Mouse (Mus musculus): ENCODE data around the gene Fras1.

Fras1 gene

DNA sequence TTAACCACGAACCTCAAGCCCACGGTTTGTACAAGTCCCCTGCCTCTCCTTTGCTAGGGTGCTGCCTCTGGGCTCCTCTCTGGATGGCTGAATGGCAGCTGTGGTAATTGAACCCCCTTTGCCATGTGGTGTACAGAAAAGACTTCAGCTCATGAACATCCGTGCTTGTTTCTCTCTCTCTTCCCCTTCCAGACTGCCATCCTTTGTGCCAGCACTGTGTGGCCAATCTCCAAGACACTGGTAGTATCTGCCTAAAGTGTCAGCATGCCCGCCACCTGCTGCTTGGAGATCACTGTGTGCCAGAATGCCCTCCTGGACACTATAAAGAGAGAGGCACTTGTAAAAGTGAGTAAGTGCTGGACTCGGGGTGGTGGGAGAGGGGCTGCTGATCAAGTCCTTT lies 262.1 kb downstream of the Fras1 start:
- no peak; the same call in 1 of the 2 replicates for ATAC-seq (ENCODE audit: insufficient number of reproducible peaks, low FRiP score, low TSS enrichment)

GRCm38 (mm10) chr5:96639213-96639910 lies 265.6 kb downstream of the Fras1 start:
- ATAC-seq (ENCODE audit: insufficient number of reproducible peaks, low FRiP score, low TSS enrichment), result no peak

DNA sequence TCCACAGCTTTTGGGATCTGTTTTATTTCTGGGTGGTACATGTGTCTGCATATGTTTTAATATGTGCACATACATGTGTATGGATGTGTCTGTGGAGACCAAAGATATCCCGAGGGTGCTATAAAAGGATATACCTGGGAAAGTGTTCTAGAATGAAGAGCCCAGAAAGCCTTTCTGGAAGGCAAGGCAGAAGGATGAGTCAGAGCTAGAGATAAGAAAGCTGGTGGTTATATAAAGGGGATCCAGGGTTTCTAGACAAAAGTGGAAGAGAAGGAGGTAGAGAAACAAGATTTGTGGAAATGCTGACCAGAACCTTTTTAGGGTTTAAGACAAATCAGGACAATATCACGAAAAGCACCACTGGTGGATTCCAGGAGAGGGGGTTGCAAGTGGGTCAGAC lies 267.5 kb downstream of the Fras1 start:
- no peak for ATAC-seq (ENCODE audit: insufficient number of reproducible peaks, low FRiP score, low TSS enrichment)

- no peak for ATAC-seq (ENCODE audit: insufficient number of reproducible peaks, low FRiP score, low TSS enrichment)
Measured at GRCm38 (mm10) chr5:96675676-96676075, 301.9 kb downstream of the Fras1 start.

DNA sequence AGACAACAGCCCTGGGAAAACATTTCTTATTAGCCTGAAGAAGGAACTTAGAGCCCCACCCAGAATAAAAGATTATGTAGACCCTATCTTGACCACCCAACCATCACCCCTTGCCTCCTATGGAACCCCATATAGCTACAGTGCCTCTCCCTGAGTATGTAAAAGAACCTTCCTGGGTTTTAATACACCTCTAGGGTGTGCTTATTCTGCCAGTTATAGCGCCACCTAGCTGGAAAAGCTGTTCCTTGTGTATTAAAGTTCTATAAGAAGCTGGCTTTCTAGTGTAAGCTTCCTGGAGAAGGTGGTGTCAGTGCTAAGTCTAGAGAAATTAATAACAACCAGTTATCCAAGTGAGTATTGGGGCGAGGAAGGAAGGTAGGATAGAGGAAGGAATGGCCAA lies 303.7 kb downstream of the Fras1 start:
- no peak for ATAC-seq (ENCODE audit: insufficient number of reproducible peaks, low FRiP score, low TSS enrichment)

DNA sequence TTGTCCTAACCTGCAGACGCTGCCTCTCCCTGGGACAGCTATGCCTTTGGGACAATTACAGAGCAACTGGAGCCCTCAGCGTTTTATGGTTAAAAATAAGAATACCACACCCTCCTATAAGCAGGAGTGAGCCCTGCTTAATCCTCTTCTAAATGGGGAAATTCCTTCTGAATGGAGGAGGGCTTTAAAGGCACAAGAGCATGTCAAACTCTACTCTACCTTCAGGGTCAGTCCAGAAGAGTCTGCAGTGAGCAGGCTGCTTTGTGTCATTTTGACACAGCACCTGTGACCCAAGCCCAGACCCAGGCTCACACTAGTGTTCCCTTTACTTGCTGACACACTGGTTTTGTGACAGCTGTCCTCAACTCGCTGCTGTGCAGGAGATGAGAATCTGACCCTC lies 307.3 kb downstream of the Fras1 start:
- ATAC-seq (ENCODE audit: insufficient number of reproducible peaks, low FRiP score, low TSS enrichment), result no peak

- ATAC-seq (ENCODE audit: insufficient number of reproducible peaks, low FRiP score, low TSS enrichment), result no peak
Measured at GRCm38 (mm10) chr5:96682777-96683176, 309.0 kb downstream of the Fras1 start.

- ATAC-seq (ENCODE audit: insufficient number of reproducible peaks, low FRiP score, low TSS enrichment), result no peak
Measured at GRCm38 (mm10) chr5:96688885-96689284, 315.1 kb downstream of the Fras1 start.

- no peak for ATAC-seq (ENCODE audit: insufficient number of reproducible peaks, low FRiP score, low TSS enrichment)
Measured at GRCm38 (mm10) chr5:96698972-96699371, 325.2 kb downstream of the Fras1 start.

DNA sequence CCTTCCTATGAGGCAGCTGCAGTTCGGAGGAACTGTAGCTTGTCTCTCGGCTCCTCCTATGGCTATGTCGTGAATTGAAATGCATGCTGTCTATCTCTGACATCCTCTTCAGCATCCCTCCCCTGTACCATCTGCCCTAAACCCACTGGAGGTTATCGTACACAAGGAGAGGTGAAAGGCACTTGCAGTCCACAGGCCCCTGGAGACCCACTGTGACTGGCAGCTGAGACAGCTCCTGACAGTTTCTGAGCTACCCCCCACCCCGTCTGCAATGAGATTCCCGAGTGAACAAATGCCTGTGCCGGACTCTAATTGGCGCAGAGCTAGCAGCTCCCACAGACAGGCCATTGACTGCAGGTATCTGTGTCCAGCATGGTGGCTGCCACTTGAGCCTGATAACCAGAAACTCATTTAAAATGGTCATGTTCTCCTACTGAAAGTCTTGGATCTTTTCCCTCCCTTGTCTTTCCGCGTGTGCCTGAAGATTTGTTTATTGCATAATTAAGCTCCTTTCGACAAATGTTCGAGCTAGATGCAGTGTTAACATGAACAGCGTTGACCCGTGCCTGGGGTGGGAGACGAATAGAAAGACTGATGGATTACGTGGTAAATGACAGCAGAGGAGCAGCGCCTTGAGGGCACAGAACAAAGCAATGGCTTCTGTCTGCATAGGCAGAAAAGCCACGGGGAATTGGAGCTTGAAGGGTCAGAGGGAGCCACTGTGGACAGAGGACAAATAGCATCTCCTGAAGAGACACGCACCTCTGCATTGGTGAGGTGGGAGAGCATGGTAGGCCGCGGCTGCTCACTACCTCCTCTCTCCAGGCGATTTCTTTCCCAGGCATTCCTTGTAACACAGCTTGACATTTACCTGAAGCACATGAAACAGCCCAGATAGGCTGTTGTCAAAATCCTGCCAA lies 329.2 kb downstream of the Fras1 start:
- ATAC-seq (ENCODE audit: insufficient number of reproducible peaks, low FRiP score, low TSS enrichment), result no peak

DNA sequence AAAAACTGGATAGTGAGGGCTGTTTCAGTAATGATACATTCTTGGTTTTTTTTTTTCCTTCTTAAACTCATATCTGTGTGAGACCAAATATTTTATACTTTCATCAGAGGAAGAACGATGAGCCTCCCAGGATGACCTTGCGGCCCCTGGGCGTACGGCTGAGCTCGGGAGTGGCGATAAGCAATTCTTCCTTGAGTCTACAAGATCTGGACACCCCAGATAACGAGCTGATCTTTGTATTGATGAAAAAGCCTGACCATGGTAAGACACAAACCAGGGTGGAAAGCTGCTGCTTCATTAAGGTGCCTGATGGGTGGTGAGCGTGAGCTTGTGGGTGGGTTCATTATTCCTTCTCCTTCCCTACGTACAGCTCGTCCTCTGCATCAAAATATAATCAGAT lies 334.8 kb downstream of the Fras1 start:
- ATAC-seq (ENCODE audit: insufficient number of reproducible peaks, low FRiP score, low TSS enrichment), result no peak

DNA sequence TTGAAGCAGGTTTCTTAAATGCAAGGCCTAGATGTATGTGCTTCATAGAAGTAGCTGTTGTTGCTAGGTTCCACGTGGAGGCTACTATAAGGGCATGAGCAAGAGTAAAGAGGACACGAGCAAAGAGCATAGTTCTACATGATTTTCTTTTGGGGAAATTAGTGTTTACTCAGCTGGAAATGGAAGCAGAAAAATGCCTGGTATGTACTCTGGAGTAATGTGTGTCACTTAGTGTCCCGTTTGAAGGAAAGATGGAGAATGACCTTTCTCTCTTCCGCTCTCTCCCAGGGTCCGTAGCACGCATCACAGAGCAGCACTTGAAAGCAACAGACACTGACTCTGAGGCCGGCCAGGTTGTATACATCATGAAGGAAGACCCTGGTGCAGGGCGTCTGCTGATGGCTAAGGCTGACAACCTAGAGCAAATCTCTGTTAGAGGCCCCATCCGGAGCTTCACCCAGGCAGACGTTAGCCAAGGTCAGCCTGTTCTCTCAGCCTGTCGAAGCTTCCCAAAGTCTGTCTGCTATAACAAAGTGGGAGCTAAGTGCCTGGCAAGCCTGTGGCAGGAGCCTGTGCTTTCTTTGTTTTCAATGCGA lies 338.4 kb downstream of the Fras1 start:
- ATAC-seq (ENCODE audit: insufficient number of reproducible peaks, low FRiP score, low TSS enrichment), result no peak

DNA sequence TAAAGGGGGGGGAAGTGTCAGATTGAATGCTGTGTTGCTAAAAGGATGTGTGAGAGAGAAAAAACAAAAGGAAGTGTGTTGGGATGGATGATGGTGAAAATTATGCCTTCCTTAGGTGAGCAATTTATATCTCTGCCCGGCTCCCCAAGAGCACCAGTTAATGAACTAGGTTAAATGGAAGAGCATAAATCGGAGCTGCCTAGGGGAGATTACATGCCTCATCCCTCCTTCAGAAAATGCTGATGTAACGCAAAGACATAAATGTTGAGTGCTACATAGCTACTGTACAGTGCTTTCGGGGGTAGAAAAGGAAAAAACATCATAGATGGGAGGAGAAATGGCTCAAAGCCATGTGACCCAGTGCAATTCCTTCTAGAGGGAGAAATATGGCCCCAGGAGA lies 339.0 kb downstream of the Fras1 start:
- ATAC-seq (ENCODE audit: insufficient number of reproducible peaks, low FRiP score, low TSS enrichment), result no peak

DNA sequence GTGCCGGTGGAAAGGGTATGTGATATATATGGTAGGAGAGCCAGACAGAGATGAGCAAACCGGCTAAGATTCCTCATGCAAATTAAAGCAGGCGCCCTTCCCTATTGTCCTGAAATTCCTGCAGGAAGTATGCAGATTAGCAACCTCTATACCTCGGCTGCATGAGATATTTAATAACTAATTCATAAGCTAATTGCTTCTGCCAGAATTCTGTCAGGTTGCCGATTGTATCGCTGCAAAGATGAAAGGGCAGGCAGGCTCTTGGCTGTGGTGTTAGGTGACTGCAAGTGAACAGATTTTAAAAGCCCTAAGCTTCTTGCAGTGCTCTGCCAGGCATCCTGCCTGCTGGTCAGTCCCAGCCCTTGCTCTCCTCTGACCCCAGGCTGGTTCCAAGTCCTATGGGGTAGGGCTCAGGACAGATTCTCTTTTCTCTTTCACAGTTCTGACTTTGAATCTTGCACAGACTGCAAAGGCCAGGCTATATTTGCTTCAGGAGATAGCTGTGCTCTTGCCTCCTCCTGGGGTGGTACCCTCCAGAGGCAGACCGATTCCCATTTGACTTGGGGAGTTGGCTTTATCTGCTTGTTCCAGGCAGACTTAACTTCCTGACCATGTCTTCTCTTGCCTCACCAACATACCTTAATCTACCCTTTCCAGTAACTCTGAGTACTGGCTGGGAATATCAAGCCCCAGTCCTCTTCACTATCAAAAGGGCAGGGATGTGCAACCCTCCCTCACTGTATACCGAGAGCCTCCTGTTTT lies 342.7 kb downstream of the Fras1 start:
- ATAC-seq (ENCODE audit: insufficient number of reproducible peaks, low FRiP score, low TSS enrichment), result no peak

DNA sequence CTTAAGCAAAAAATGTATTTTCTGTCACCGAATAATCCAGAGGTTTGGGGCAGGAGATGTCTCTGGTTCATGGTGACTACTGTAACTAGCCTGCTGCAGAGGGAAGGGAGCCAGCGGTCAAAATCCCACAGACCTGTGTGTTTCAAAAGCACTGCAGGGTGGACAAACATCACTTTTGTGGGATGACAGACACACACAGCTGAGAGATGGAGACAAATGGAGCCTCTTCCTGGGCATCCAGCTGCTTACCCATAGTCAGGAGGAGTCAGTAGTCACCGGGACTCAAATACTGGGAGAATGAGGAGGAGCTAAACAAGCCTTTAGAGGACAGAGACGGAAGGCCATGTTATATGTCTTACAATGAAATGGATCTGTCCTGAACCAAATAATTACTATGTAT lies 343.9 kb downstream of the Fras1 start:
- no peak for ATAC-seq (ENCODE audit: insufficient number of reproducible peaks, low FRiP score, low TSS enrichment)

GRCm38 (mm10) chr5:96718601-96719000 lies 344.8 kb downstream of the Fras1 start:
- ATAC-seq (ENCODE audit: insufficient number of reproducible peaks, low FRiP score, low TSS enrichment), result no peak

- no peak for ATAC-seq (ENCODE audit: insufficient number of reproducible peaks, low FRiP score, low TSS enrichment)
Measured at GRCm38 (mm10) chr5:96719221-96719620, 345.5 kb downstream of the Fras1 start.

- ATAC-seq (ENCODE audit: insufficient number of reproducible peaks, low FRiP score, low TSS enrichment), result no peak
Measured at GRCm38 (mm10) chr5:96722690-96723089, 348.9 kb downstream of the Fras1 start.

DNA sequence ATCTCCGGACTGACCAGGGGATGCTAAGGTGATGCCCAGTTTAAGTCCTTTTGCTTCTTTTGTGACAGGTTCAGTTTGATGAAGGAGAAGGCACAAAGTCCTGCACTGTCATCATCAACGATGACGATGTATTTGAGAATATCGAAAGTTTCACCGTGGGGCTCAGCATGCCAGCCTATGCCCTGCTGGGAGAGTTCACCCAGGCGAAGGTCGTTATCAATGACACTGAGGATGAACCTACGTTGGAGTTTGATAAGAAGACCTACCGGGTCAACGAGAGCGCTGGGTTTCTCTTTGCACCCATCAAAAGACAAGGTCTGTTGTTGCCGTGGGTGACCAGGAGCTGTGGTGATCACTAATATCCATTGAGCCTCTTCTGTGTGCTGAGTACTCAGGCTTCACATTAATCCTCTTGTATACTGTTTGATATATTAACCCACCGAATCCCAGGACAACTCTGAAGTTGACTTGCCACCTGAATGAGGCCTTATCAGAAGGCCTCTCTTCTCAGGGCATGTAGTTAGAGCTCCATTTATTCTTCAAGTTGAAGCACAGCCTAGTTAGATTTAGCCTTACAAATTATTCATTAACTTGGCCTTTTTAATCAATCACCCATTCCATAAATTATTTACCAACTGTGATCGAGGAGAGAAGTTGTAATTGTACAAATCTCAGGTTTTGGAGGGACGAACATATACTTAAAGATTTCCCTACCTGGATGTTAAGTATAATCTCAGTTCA lies 365.6 kb downstream of the Fras1 start:
- no peak for ATAC-seq (ENCODE audit: insufficient number of reproducible peaks, low FRiP score, low TSS enrichment)

All from cerebellum, adult (tissue).